Mouse (Mus musculus) CH12.LX (cell line): ENCODE results near the gene Il10ra. TPM values are rescaled to one million over a fixed set of nuclear protein-coding genes. Genes with fewer than 3 reads are reported as not detected.

Experiments
- DNase-seq: peaks from one replicate; pipeline ENCODE4 v3.0.0-alpha.2; 2013; ENCODE audit errors: extremely low read depth
- H3K27ac ChIP-seq: 2 replicates; pipeline ENCODE4 v1.5.1; 2012; ENCODE audit warnings: low read depth, mild to moderate bottlenecking, control low read depth, moderate library complexity; ENCODE audit not compliant: insufficient read depth
- H3K27me3 ChIP-seq: replicated peaks from 2 replicates; pipeline ENCODE3; 2012; ENCODE audit warnings: inconsistent platforms
- H3K36me3 ChIP-seq, 2 experiments: replicated peaks in 1 of 2; 2 replicates each; pipeline versions ENCODE3 to v1.6.1; 2012; ENCODE audit warnings: inconsistent platforms in 1 of 2, low read length in 1 of 2, mild to moderate bottlenecking in 1 of 2, mixed read lengths in 1 of 2, moderate library complexity in 1 of 2; ENCODE audit not compliant: control insufficient read depth in 1 of 2, insufficient read depth in 1 of 2
- H3K4me1 ChIP-seq, 2 experiments: 2 replicates each; pipeline ENCODE4 v1.6.1; 2012; ENCODE audit warnings: inconsistent platforms in 1 of 2, moderate library complexity in 1 of 2; ENCODE audit not compliant: insufficient read depth in 2 of 2, control insufficient read depth in 1 of 2
- H3K4me2 ChIP-seq: 2 replicates; pipeline ENCODE4 v1.6.1; 2012; ENCODE audit warnings: low read depth, mild to moderate bottlenecking, control low read depth; ENCODE audit not compliant: poor library complexity, insufficient read depth, severe bottlenecking
- H3K4me3 ChIP-seq, 3 experiments: fragments of 150-350 bp in 1 of 3; sonication (generic) in 1 of 3; replicated peaks in 1 of 3; 2 replicates each; pipeline versions ENCODE3 to v1.5.1; 2011 to 2012; ENCODE audit warnings: low read depth in 2 of 3, low read length in 2 of 3, mild to moderate bottlenecking in 2 of 3, moderate library complexity in 2 of 3, control low read depth in 1 of 3, improper control_type of control experiment in 1 of 3, inconsistent platforms in 1 of 3, mixed read lengths in 1 of 3; ENCODE audit not compliant: poor library complexity in 1 of 3
- H3K79me2 ChIP-seq: replicated peaks from 2 replicates; pipeline ENCODE4 v1.6.1; 2012; ENCODE audit warnings: mild to moderate bottlenecking, moderate library complexity; ENCODE audit not compliant: control insufficient read depth, poor library complexity, insufficient read depth, severe bottlenecking; ENCODE audit errors: extremely low read depth
- H3K9ac ChIP-seq: 2 replicates; pipeline ENCODE4 v1.6.1; 2012; ENCODE audit warnings: low read depth, mild to moderate bottlenecking, control low read depth, moderate library complexity; ENCODE audit not compliant: insufficient read depth
- H3K9me3 ChIP-seq: replicated peaks from 2 replicates; pipeline ENCODE3; 2012; ENCODE audit warnings: low read length, inconsistent platforms, mixed read lengths
- BHLHE40 ChIP-seq: IDR thresholded peaks from 2 replicates; pipeline ENCODE4 v1.6.1; 2011; ENCODE audit warnings: mild to moderate bottlenecking, low read depth, low read length, improper control_type of control experiment
- CHD1 ChIP-seq: IDR thresholded peaks from 2 replicates; pipeline ENCODE4 v1.6.1; 2012; ENCODE audit warnings: low read depth, low read length, improper control_type of control experiment, inconsistent platforms
- CTCF ChIP-seq, 2 experiments: IDR thresholded peaks in 1 of 2; conservative IDR thresholded peaks in 1 of 2; 2 replicates each; pipeline ENCODE4 v1.5.1; 2011 to 2012; ENCODE audit warnings: low read depth in 2 of 2, low read length in 2 of 2, improper control_type of control experiment in 1 of 2, inconsistent platforms in 1 of 2, mild to moderate bottlenecking in 1 of 2, moderate library complexity in 1 of 2
- E2F4 ChIP-seq: IDR thresholded peaks from 2 replicates; pipeline ENCODE4 v1.6.1; 2011; ENCODE audit warnings: low read depth, low read length, improper control_type of control experiment; ENCODE audit not compliant: insufficient replicate concordance
- EP300 ChIP-seq: IDR thresholded peaks from 2 replicates; pipeline ENCODE4 v1.6.1; 2011; ENCODE audit warnings: low read length, improper control_type of control experiment
- GABPA ChIP-seq: IDR thresholded peaks from 2 replicates; pipeline ENCODE4 v1.6.1; 2012; ENCODE audit warnings: low read depth, low read length, improper control_type of control experiment, inconsistent platforms; ENCODE audit not compliant: insufficient replicate concordance
- HCFC1 ChIP-seq: IDR thresholded peaks from 2 replicates; pipeline ENCODE4 v1.6.1; 2012; ENCODE audit warnings: low read depth, mild to moderate bottlenecking, inconsistent platforms, low read length, improper control_type of control experiment
- JUND ChIP-seq: conservative IDR thresholded peaks from 2 replicates; pipeline ENCODE4 v1.6.1; 2011; ENCODE audit warnings: low read depth, low read length, improper control_type of control experiment
- KAT2A ChIP-seq: IDR thresholded peaks from 2 replicates; pipeline ENCODE4 v1.6.1; 2012; ENCODE audit warnings: low read length, improper control_type of control experiment, inconsistent platforms; ENCODE audit not compliant: insufficient replicate concordance
- MAX ChIP-seq: IDR thresholded peaks from 2 replicates; pipeline ENCODE4 v1.6.1; 2011; ENCODE audit warnings: low read length, improper control_type of control experiment
- MAZ ChIP-seq: IDR thresholded peaks from 2 replicates; pipeline ENCODE4 v1.6.1; 2012; ENCODE audit warnings: low read depth, mild to moderate bottlenecking, inconsistent platforms, low read length, improper control_type of control experiment, moderate library complexity
- MEF2A ChIP-seq: IDR thresholded peaks from 2 replicates; pipeline ENCODE4 v1.6.1; 2014; ENCODE audit warnings: low read depth, mild to moderate bottlenecking, inconsistent platforms, low read length, improper control_type of control experiment, borderline replicate concordance
- MXI1 ChIP-seq: IDR thresholded peaks from 2 replicates; pipeline ENCODE4 v1.6.1; 2011; ENCODE audit warnings: mild to moderate bottlenecking, low read depth, low read length, improper control_type of control experiment
- NELFE ChIP-seq: IDR thresholded peaks from 2 replicates; pipeline ENCODE4 v1.6.1; 2011; ENCODE audit warnings: low read depth, low read length, improper control_type of control experiment
- PAX5 ChIP-seq: IDR thresholded peaks from 2 replicates; pipeline ENCODE4 v1.6.1; 2012; ENCODE audit warnings: low read length, inconsistent platforms, mixed read lengths
- POLR2A ChIP-seq: IDR thresholded peaks from 2 replicates; pipeline ENCODE4 v1.6.1; 2011; ENCODE audit warnings: low read depth, mild to moderate bottlenecking, improper control_type of control experiment, low read length
- RAD21 ChIP-seq: IDR thresholded peaks from 2 replicates; pipeline ENCODE4 v1.6.1; 2011; ENCODE audit warnings: low read depth, mild to moderate bottlenecking, low read length, improper control_type of control experiment, moderate library complexity
- TBP ChIP-seq: conservative IDR thresholded peaks from 2 replicates; pipeline ENCODE4 v1.6.1; 2011; ENCODE audit warnings: low read depth, low read length, improper control_type of control experiment
- TCF12 ChIP-seq: IDR thresholded peaks from 2 replicates; pipeline ENCODE4 v1.6.1; 2014; ENCODE audit warnings: low read depth, mild to moderate bottlenecking, inconsistent platforms, low read length, improper control_type of control experiment
- UBTF ChIP-seq: IDR thresholded peaks from 2 replicates; pipeline ENCODE4 v1.6.1; 2012; ENCODE audit warnings: low read depth, mild to moderate bottlenecking, inconsistent platforms, low read length, improper control_type of control experiment, moderate library complexity
- ZKSCAN1 ChIP-seq: IDR thresholded peaks from 2 replicates; pipeline ENCODE4 v1.6.1; 2012; ENCODE audit warnings: low read depth, inconsistent platforms, low read length, improper control_type of control experiment, borderline replicate concordance
- ZMIZ1 ChIP-seq: IDR thresholded peaks from 2 replicates; pipeline ENCODE4 v1.6.1; 2012; ENCODE audit warnings: low read depth, mild to moderate bottlenecking, inconsistent platforms, low read length, improper control_type of control experiment
- dilution Hi-C: fragments of 300-500 bp; cut with MboI; formaldehyde crosslinking; loops from 2 replicates; pipeline ENCODE4 v1.14.3; 2020; ENCODE audit warnings: low sequenced_read_pairs; ENCODE audit not compliant: extremely low pct_unique_long_range_greater_than_20kb, extremely low pct_ligation_motif_present
- in situ Hi-C: fragments of 300-500 bp; cut with MboI; formaldehyde crosslinking; loops from 3 replicates; pipeline ENCODE4 v1.14.3; 2019; ENCODE audit warnings: low sequenced_read_pairs, low pct_ligation_motif_present, low pct_unique_long_range_greater_than_20kb, mixed read lengths
- polyA plus RNA-seq: library from polyadenylated mRNA; unstranded; fragments of >175 nt; gene quantifications from 2 replicates; pipeline ENCODE4 v1.2.1, GENCODE M21; 2012; ENCODE audit warnings: low read depth; ENCODE audit not compliant: insufficient read length
- total RNA-seq, 2 experiments: library from RNA; depleted of rRNA; stranded (reverse); fragments of 300-350 nt in 1 of 2; fragments of >200 nt in 1 of 2; gene quantifications; 2 replicates each; pipeline ENCODE4 v1.2.3; 2012 to 2014

Il10ra gene
- total RNA-seq (2012; rRNA removed) (3.4 and 3.9 TPM in 2 replicates), total RNA-seq (2014; rRNA removed) (3.1 and 3.7 TPM in 2 replicates), polyA plus RNA-seq (4.5 and 5.1 TPM in 2 replicates)

- dilution Hi-C loops, result no loop called here
- Histone ChIP-seq H3K4me1 (peaks cover 16 to 94% of the 10 kb centered on the region in 2 experiments), H3K27me3 (no peaks in the 10 kb centered on the region), H3K4me2 (peak within 1 kb of the TSS; percentile 89), H3K9me3 (no peaks in the 10 kb centered on the region), H3K36me3 (peaks cover 10 to 26% of the 10 kb centered on the region in 2 experiments), H3K27ac (no peak within 1 kb of the TSS), H3K9ac (peak within 1 kb of the TSS; percentile 52), H3K4me3 (peak within 1 kb of the TSS; percentile 33 to 69 (median 57)), H3K79me2 (no peaks in the 10 kb centered on the region)
- in situ Hi-C loops, result no loop called here
- TF ChIP-seq NELFE, result peak; percentile 52; the same call in 1 of the 2 replicates
- peak; percentile 54; the same call in 1 of the 2 replicates for TF ChIP-seq TCF12
- no peak for TF ChIP-seq E2F4
- no peak for TF ChIP-seq RAD21
- TF ChIP-seq KAT2A, result no peak
- TF ChIP-seq CHD1, result no peak
- TF ChIP-seq BHLHE40, result no peak
- no peak for TF ChIP-seq CTCF (conservative IDR thresholded peaks at IDR 0.05 in 1 of 2, IDR thresholded peaks at IDR 0.05 in 1 of 2; ENCODE audit: low read depth in 2 of 2, low read length in 2 of 2)
- TF ChIP-seq MEF2A, result no peak
- no peak for TF ChIP-seq ZKSCAN1
- TF ChIP-seq EP300, result 0 out of 2 replicates have a peak, but pooled peaks have one; percentile 5
- TF ChIP-seq HCFC1, result no peak
- TF ChIP-seq JUND, result no peak
- TF ChIP-seq ZMIZ1, result peak; percentile 73
- peak; percentile 53; the same call in 1 of the 2 replicates for TF ChIP-seq UBTF
- no peak for TF ChIP-seq PAX5
- peak; percentile 74 for TF ChIP-seq POLR2A
- 0 out of 2 replicates have a peak, but pooled peaks have one; percentile 25 for TF ChIP-seq MAX
- TF ChIP-seq TBP, result peak; percentile 72
- TF ChIP-seq MXI1, result no peak
- no peak for TF ChIP-seq MAZ
- no peak for TF ChIP-seq GABPA
- no peak for DNase-seq
Measured at GRCm38 (mm10) chr9:45268597-45269325, at the start of gene Il10ra. Gene Il10ra (minus strand): TSS chr9:45269149.
